Mouse (Mus musculus): ENCODE measurements around the gene Opcml. TPM values are rescaled to one million over a fixed set of nuclear protein-coding genes. Genes with fewer than 3 reads are reported as not detected.

The Opcml gene
- polyA plus RNA-seq, 1 experiment = 1.3 TPM

GRCm38 (mm10) chr9:28825821-28826220 lies 1035.2 kb downstream of the Opcml start:
- H3K4me1 ChIP-seq (ENCODE audit: control insufficient read depth, insufficient read depth, low read length) = no peaks in the 10 kb centered on the region
- H3K27ac ChIP-seq (ENCODE audit: control insufficient read depth, insufficient read depth, low read depth, low read length, poor library complexity) = no peak overlapping the region
- WGBS = 80% methylated on average over 2 of the region's 2 CpGs
- H3K4me3 ChIP-seq (replicated peaks; ENCODE audit: control insufficient read depth, low read depth, low read length) = no peak overlapping the region
- TF ChIP-seq CTCF (IDR thresholded peaks at IDR 0.05; ENCODE audit: control insufficient read depth, insufficient read depth, low read length) = no peak
- no peak for TF ChIP-seq POLR2A (IDR thresholded peaks at IDR 0.05; ENCODE audit: borderline replicate concordance, control insufficient read depth, low read depth, low read length)

- Histone ChIP-seq H3K4me1 (ENCODE audit: control insufficient read depth, insufficient read depth, low read length) (no peaks in the 10 kb centered on the region), H3K27ac (ENCODE audit: control insufficient read depth, insufficient read depth, low read depth, low read length, poor library complexity) (no peak overlapping the region), H3K4me3 (replicated peaks; ENCODE audit: control insufficient read depth, low read depth, low read length) (no peak overlapping the region)
- 43% methylated on average over 2 of the region's 2 CpGs for WGBS
- TF ChIP-seq CTCF (IDR thresholded peaks at IDR 0.05; ENCODE audit: control insufficient read depth, insufficient read depth, low read length) = no peak
- TF ChIP-seq POLR2A (IDR thresholded peaks at IDR 0.05; ENCODE audit: borderline replicate concordance, control insufficient read depth, low read depth, low read length) = no peak
These were observed 1055.5 kb downstream of the Opcml start for GRCm38 (mm10) chr9:28845961-28846570.

DNA sequence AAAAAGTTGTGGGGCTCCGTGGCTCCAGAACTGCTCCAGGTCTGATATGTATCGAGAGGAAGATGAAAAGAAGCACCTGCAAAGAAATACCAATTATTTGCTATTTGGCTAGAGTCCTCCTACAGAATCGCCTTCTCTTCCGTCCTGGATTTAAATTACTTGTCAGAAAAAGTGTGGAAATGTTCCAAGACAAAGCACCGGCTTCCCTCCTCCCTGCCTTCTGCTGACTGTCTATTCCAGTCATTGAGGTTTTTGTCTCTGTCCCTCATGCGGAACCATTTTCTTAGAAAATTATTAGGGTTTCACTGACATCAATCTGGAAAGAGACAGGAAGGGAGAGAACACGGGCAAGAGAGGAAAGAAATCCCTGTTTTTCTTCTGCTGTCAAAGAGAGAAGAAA lies 1065.3 kb downstream of the Opcml start:
- WGBS = 70% methylated on average over 7 of the region's 7 CpGs
- Histone ChIP-seq H3K4me3 (replicated peaks; ENCODE audit: control insufficient read depth, low read depth, low read length) (no peak overlapping the region), H3K4me1 (ENCODE audit: control insufficient read depth, insufficient read depth, low read length) (no peaks in the 10 kb centered on the region), H3K27ac (ENCODE audit: control insufficient read depth, insufficient read depth, low read depth, low read length, poor library complexity) (no peak overlapping the region)
- TF ChIP-seq POLR2A (IDR thresholded peaks at IDR 0.05; ENCODE audit: borderline replicate concordance, control insufficient read depth, low read depth, low read length) (no peak), CTCF (IDR thresholded peaks at IDR 0.05; ENCODE audit: control insufficient read depth, insufficient read depth, low read length) (no peak)

GRCm38 (mm10) chr9:28861983-28862382 lies 1071.4 kb downstream of the Opcml start:
- 76% methylated on average over 4 of the region's 4 CpGs for WGBS
- Histone ChIP-seq H3K4me3 (replicated peaks; ENCODE audit: control insufficient read depth, low read depth, low read length) (no peak overlapping the region), H3K4me1 (ENCODE audit: control insufficient read depth, insufficient read depth, low read length) (no peaks in the 10 kb centered on the region), H3K27ac (ENCODE audit: control insufficient read depth, insufficient read depth, low read depth, low read length, poor library complexity) (no peak overlapping the region)
- TF ChIP-seq POLR2A (IDR thresholded peaks at IDR 0.05; ENCODE audit: borderline replicate concordance, control insufficient read depth, low read depth, low read length) (no peak), CTCF (IDR thresholded peaks at IDR 0.05; ENCODE audit: control insufficient read depth, insufficient read depth, low read length) (no peak)

GRCm38 (mm10) chr9:28867256-28867655 lies 1076.7 kb downstream of the Opcml start:
- Histone ChIP-seq H3K27ac (ENCODE audit: control insufficient read depth, insufficient read depth, low read depth, low read length, poor library complexity) (no peak overlapping the region), H3K4me1 (ENCODE audit: control insufficient read depth, insufficient read depth, low read length) (no peaks in the 10 kb centered on the region), H3K4me3 (replicated peaks; ENCODE audit: control insufficient read depth, low read depth, low read length) (no peak overlapping the region)
- TF ChIP-seq CTCF (IDR thresholded peaks at IDR 0.05; ENCODE audit: control insufficient read depth, insufficient read depth, low read length) = no peak
- no peak for TF ChIP-seq POLR2A (IDR thresholded peaks at IDR 0.05; ENCODE audit: borderline replicate concordance, control insufficient read depth, low read depth, low read length)
- WGBS = 64% methylated on average over 3 of the region's 3 CpGs

DNA sequence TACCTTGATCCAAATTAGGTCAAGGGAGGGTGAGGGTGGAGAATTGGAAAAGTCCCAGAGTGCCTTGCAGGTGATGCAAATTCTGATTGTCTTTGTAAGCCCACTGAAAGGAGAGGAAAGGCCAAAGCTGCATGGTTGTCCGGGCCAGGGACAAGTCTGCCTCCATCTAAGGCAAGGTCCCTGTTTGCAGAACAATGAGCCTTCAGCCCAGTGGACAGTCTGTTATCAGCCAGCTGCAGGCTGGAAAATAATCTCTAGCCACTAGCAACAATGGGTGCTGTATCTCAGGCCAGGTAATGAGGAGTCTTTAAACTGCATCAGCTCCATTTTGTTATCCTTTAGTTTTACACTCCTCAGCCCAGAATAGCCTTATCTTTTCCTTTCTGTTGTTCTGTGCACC lies 1079.9 kb downstream of the Opcml start:
- Histone ChIP-seq H3K27ac (ENCODE audit: control insufficient read depth, insufficient read depth, low read depth, low read length, poor library complexity) (no peak overlapping the region), H3K4me1 (ENCODE audit: control insufficient read depth, insufficient read depth, low read length) (no peaks in the 10 kb centered on the region), H3K4me3 (replicated peaks; ENCODE audit: control insufficient read depth, low read depth, low read length) (no peak overlapping the region)
- TF ChIP-seq CTCF (IDR thresholded peaks at IDR 0.05; ENCODE audit: control insufficient read depth, insufficient read depth, low read length) (no peak), POLR2A (IDR thresholded peaks at IDR 0.05; ENCODE audit: borderline replicate concordance, control insufficient read depth, low read depth, low read length) (no peak)
- whole genome bisulfite sequencing = 35% methylated on average over 1 of the region's 1 CpGs

- H3K4me3 ChIP-seq (replicated peaks; ENCODE audit: control insufficient read depth, low read depth, low read length) = no peak overlapping the region
- H3K4me1 ChIP-seq (ENCODE audit: control insufficient read depth, insufficient read depth, low read length) = no peaks in the 10 kb centered on the region; the same call in 1 of the 2 replicates
- TF ChIP-seq POLR2A (IDR thresholded peaks at IDR 0.05; ENCODE audit: borderline replicate concordance, control insufficient read depth, low read depth, low read length) (no peak), CTCF (IDR thresholded peaks at IDR 0.05; ENCODE audit: control insufficient read depth, insufficient read depth, low read length) (no peak)
- 56% methylated on average over 1 of the region's 1 CpGs for WGBS
- no peak overlapping the region for H3K27ac ChIP-seq (ENCODE audit: control insufficient read depth, insufficient read depth, low read depth, low read length, poor library complexity)
These were observed 1092.0 kb downstream of the Opcml start for GRCm38 (mm10) chr9:28882566-28882965.

DNA sequence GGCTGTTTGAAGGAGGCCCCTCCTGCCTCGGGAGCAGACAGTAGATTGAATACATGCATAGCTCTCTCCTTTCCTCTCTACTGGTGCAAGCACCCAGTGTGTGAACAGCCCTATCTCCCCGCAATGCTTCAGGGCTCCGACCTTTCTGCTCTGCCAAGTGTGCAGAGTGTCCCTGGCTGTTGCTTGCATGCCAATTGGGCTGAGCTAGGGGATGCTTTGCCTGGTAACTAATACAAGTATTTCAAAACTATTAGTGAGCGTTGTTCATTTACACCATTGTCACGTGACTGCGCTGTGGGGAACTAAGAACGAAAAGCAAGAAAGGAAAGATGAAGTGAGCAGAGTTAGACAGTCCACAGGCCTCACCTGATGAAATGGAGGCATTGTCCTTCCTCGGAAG lies 1101.0 kb downstream of the Opcml start:
- Histone ChIP-seq H3K4me3 (replicated peaks; ENCODE audit: control insufficient read depth, low read depth, low read length) (no peak overlapping the region), H3K27ac (ENCODE audit: control insufficient read depth, insufficient read depth, low read depth, low read length, poor library complexity) (no peak overlapping the region), H3K4me1 (ENCODE audit: control insufficient read depth, insufficient read depth, low read length) (no peaks in the 10 kb centered on the region)
- TF ChIP-seq POLR2A (IDR thresholded peaks at IDR 0.05; ENCODE audit: borderline replicate concordance, control insufficient read depth, low read depth, low read length) = no peak
- TF ChIP-seq CTCF (IDR thresholded peaks at IDR 0.05; ENCODE audit: control insufficient read depth, insufficient read depth, low read length) = no peak
- WGBS = 68% methylated on average over 8 of the region's 8 CpGs

DNA sequence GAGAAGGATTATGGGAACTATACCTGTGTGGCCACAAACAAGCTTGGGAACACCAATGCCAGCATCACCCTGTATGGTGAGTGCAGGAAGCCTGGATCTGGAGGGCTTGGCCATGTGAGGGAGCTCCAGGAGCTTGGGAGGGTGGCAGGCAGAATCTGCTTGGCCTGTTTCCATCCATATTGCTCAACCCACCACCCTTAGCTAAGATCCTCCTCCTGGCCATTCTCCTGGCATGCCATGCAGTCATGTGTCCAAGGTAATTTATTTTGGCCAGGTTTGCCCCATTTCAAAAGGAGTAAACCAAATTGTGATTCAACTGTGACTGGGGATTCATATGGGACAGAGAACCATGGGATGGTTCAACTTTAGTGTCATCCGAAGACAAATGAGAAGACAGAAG lies 1112.7 kb downstream of the Opcml start:
- WGBS = 70% methylated on average over 1 of the region's 1 CpGs
- TF ChIP-seq POLR2A (IDR thresholded peaks at IDR 0.05; ENCODE audit: borderline replicate concordance, control insufficient read depth, low read depth, low read length) (no peak), CTCF (IDR thresholded peaks at IDR 0.05; ENCODE audit: control insufficient read depth, insufficient read depth, low read length) (no peak)

More for the DNA sequence above, 1112.7 kb downstream of the Opcml start:
- H3K4me3 ChIP-seq (replicated peaks; ENCODE audit: control insufficient read depth, low read depth, low read length) = no peak overlapping the region
- no peaks in the 10 kb centered on the region for H3K4me1 ChIP-seq (ENCODE audit: control insufficient read depth, insufficient read depth, low read length)
- no peak overlapping the region for H3K27ac ChIP-seq (ENCODE audit: control insufficient read depth, insufficient read depth, low read depth, low read length, poor library complexity)
